Mouse (Mus musculus): Measurements from ENCODE around the gene Ireb2.

- peak; percentile 61 for TF ChIP-seq POLR2A (IDR thresholded peaks at IDR 0.05; ENCODE audit: low read depth, low read length)
- TF ChIP-seq CTCF (conservative IDR thresholded peaks at IDR 0.05; ENCODE audit: insufficient read depth, insufficient read length, low read depth, low read length) = no peak
Observed at GRCm38 (mm10) chr9:54950575-54951321, 87.2 kb downstream of the Ireb2 start, which contains the start of the genes Psma4 and AY074887.
